Comparison of ENCODE assay signal across 22 mouse cellular contexts in genomic region chr9:43659237-43659636, GRCm38 (mm10).
DNase-seq lines count a peak whose midpoint lies in the region; ATAC-seq and TF ChIP-seq lines count a peak whose summit lies in the region.
"Had no signal": no experiment of that assay in that cellular context is flagged by ENCODE, and none has a peak within 500 bp of the region (broad histone marks: within the 10 kb centered on the region; RNA-seq: fewer than 3 reads in every experiment).

No protein-coding gene starts in this region.

- TF ChIP-seq POLR2A in myocyte (IDR thresholded peaks at IDR 0.05; ENCODE audit: insufficient read length, low read depth) = no peak

- H3K36me3 ChIP-seq in hindbrain, postnatal 0 days (ENCODE audit: insufficient read depth, low read length) = no peaks in the 10 kb centered on the region
- H3K36me3 ChIP-seq in hindbrain, embryonic 11.5 days (ENCODE audit: control insufficient read depth, insufficient read depth, low read length) = no peaks in the 10 kb centered on the region
- H3K36me3 ChIP-seq in myocyte (ENCODE audit: control insufficient read depth, insufficient read depth) = no peaks in the 10 kb centered on the region
- H3K36me3 ChIP-seq: embryonic facial prominence, embryonic 10.5 days; embryonic facial prominence, embryonic 12.5 days; G1E had no signal

- H3K4me1 ChIP-seq in hindbrain, postnatal 0 days (ENCODE audit: insufficient read depth, low read length) = no peaks in the 10 kb centered on the region
- H3K4me1 ChIP-seq in hindbrain, embryonic 11.5 days (replicated peaks; ENCODE audit: control insufficient read depth, insufficient read depth, low read length) = no peaks in the 10 kb centered on the region
- H3K4me1 ChIP-seq: embryonic facial prominence, embryonic 12.5 days had no signal

- no peaks in the 10 kb centered on the region for H3K27me3 ChIP-seq in hindbrain, postnatal 0 days (ENCODE audit: insufficient read depth, low read length)
- no peaks in the 10 kb centered on the region for H3K27me3 ChIP-seq in hindbrain, embryonic 11.5 days (ENCODE audit: control insufficient read depth, insufficient read depth, low read length)
- H3K27me3 ChIP-seq in myocyte (ENCODE audit: control insufficient read depth, insufficient read depth, insufficient read length) = peaks cover 7% of the 10 kb centered on the region
- H3K27me3 ChIP-seq: embryonic facial prominence, embryonic 12.5 days had no signal

- H3K79me2 ChIP-seq in myocyte (ENCODE audit: control insufficient read depth, insufficient read depth) = no peaks in the 10 kb centered on the region

- H3K27ac ChIP-seq in hindbrain, postnatal 0 days = no peak overlapping the region
- no peak overlapping the region for H3K27ac ChIP-seq in hindbrain, embryonic 11.5 days (ENCODE audit: low read depth, low read length)
- H3K27ac ChIP-seq: embryonic facial prominence, embryonic 10.5 days; embryonic facial prominence, embryonic 12.5 days had no signal

- DNase-seq in cerebellum, postnatal 10 days = peak; percentile 44 to 59
- DNase-seq in cerebellum, postnatal 4 days (ENCODE audit: low spot score in 2 of 2) = no peak
- peak; percentile 35 for DNase-seq in hindbrain, postnatal 0 days (ENCODE audit: low spot score)
- DNase-seq in hindbrain, embryonic 11.5 days (ENCODE audit: low spot score) = no peak
- DNase-seq: adrenal gland, adult 8-10 months; adrenal gland, postnatal 14 days; adrenal gland, postnatal 36 days; B cell, adult 2 months; cerebellum, adult 11-12 months; cerebellum, adult 2 months; cerebellum, adult 9-10 months; cerebellum, postnatal 14 days; cerebellum, postnatal 36 days had no signal

- no peak for TF ChIP-seq CTCF in hindbrain, postnatal 0 days (IDR thresholded peaks at IDR 0.05; ENCODE audit: low read depth)

- H3K4me2 ChIP-seq in hindbrain, postnatal 0 days (ENCODE audit: low read depth, low read length) = no peak overlapping the region
- H3K4me2 ChIP-seq in hindbrain, embryonic 11.5 days (replicated peaks; ENCODE audit: low read depth, low read length) = no peak overlapping the region
- H3K4me2 ChIP-seq in myocyte (ENCODE audit: low read depth) = no peak overlapping the region
- H3K4me2 ChIP-seq: embryonic facial prominence, embryonic 12.5 days had no signal

- H3K9me3 ChIP-seq in hindbrain, postnatal 0 days (ENCODE audit: low read length) = no peaks in the 10 kb centered on the region
- H3K9me3 ChIP-seq in hindbrain, embryonic 11.5 days (ENCODE audit: control insufficient read depth, low read length) = no peaks in the 10 kb centered on the region
- H3K9me3 ChIP-seq: embryonic facial prominence, embryonic 10.5 days; embryonic facial prominence, embryonic 12.5 days had no signal

- no peak overlapping the region for H3K4me3 ChIP-seq in hindbrain, postnatal 0 days (ENCODE audit: low read length)
- H3K4me3 ChIP-seq in hindbrain, embryonic 11.5 days (ENCODE audit: low read depth, low read length) = no peak overlapping the region
- no peak overlapping the region for H3K4me3 ChIP-seq in myocyte
- H3K4me3 ChIP-seq: embryonic facial prominence, embryonic 10.5 days; embryonic facial prominence, embryonic 12.5 days had no signal

- H3K9ac ChIP-seq in hindbrain, postnatal 0 days (replicated peaks; ENCODE audit: low read length) = no peak overlapping the region
- H3K9ac ChIP-seq in hindbrain, embryonic 11.5 days (ENCODE audit: low read depth, low read length) = no peak overlapping the region
- H3K9ac ChIP-seq: embryonic facial prominence, embryonic 12.5 days had no signal

- 51% methylated on average over 6 of the region's 6 CpGs for WGBS in hindbrain, postnatal 0 days
- WGBS in hindbrain, embryonic 11.5 days = 58% methylated on average over 6 of the region's 6 CpGs

- no peak overlapping the region for H3ac ChIP-seq in myocyte (ENCODE audit: control insufficient read depth, insufficient read length)

- no peak for ATAC-seq in hindbrain, postnatal 0 days
- ATAC-seq in hindbrain, embryonic 11.5 days (ENCODE audit: low FRiP score) = no peak
- ATAC-seq: activated CD4-positive, CD25-positive, alpha-beta regulatory T cell, adult 4 months; CD4-positive, CD25-positive, alpha-beta regulatory T cell, adult 4 months; forebrain, embryonic 14.5 days; forebrain, embryonic 16.5 days; Patski had no signal

TF ChIP-seq in myocyte, 11 proteins besides CTCF, POLR2A, EP300 and RAD21:
- TF ChIP-seq REST (IDR thresholded peaks at IDR 0.05; ENCODE audit: insufficient read depth, insufficient read length) (peak; percentile 42), E2F4 (IDR thresholded peaks at IDR 0.05; ENCODE audit: insufficient read depth) (no peak)

Comparison
In these comparisons a context has a peak if more than half of its experiments do, and no peak if none do; other contexts are left out.
1. DNase-seq: peak in cerebellum, postnatal 10 days (2 of 2) and hindbrain, postnatal 0 days (single experiment); none in cerebellum, postnatal 4 days (0 of 2) and hindbrain, embryonic 11.5 days (single experiment).